Mouse (Mus musculus): Measurements from ENCODE around the gene Sema3a. TPM values are rescaled to one million over a fixed set of nuclear protein-coding genes. Genes with fewer than 3 reads are reported as not detected.

The Sema3a gene
- polyA plus RNA-seq, 1 experiment from 2014 or later = 8.0 TPM

- no peaks in the 10 kb centered on the region for H3K27me3 ChIP-seq (ENCODE audit: control insufficient read depth, insufficient read depth, low read length)
- no peak for ATAC-seq (replicated peaks; ENCODE audit: extremely low read depth, insufficient read depth, low FRiP score)
- no peak overlapping the region for H3K4me2 ChIP-seq (ENCODE audit: low read depth, low read length)
- WGBS = 73% methylated on average over 4 of the region's 4 CpGs
- H3K4me3 ChIP-seq (ENCODE audit: low read length) = no peak overlapping the region
- no peaks in the 10 kb centered on the region for H3K36me3 ChIP-seq (ENCODE audit: control insufficient read depth, insufficient read depth)
- no peaks in the 10 kb centered on the region for H3K4me1 ChIP-seq (ENCODE audit: control insufficient read depth, insufficient read depth, low read length)
- H3K9ac ChIP-seq (ENCODE audit: low read length) = no peak overlapping the region
- H3K27ac ChIP-seq (ENCODE audit: low read length) = no peak overlapping the region
- no peaks in the 10 kb centered on the region for H3K9me3 ChIP-seq (replicated peaks; ENCODE audit: control insufficient read depth, low read length)
These were observed 259.5 kb downstream of the Sema3a start for GRCm38 (mm10) chr5:13384714-13385113.

GRCm38 (mm10) chr5:13386603-13387002 lies 261.4 kb downstream of the Sema3a start:
- no peak overlapping the region for H3K9ac ChIP-seq (ENCODE audit: low read length)
- ATAC-seq (replicated peaks; ENCODE audit: extremely low read depth, insufficient read depth, low FRiP score) = no peak
- no peak overlapping the region for H3K4me2 ChIP-seq (ENCODE audit: low read depth, low read length)
- no peaks in the 10 kb centered on the region for H3K36me3 ChIP-seq (ENCODE audit: control insufficient read depth, insufficient read depth)
- H3K27me3 ChIP-seq (ENCODE audit: control insufficient read depth, insufficient read depth, low read length) = no peaks in the 10 kb centered on the region
- no peaks in the 10 kb centered on the region for H3K9me3 ChIP-seq (replicated peaks; ENCODE audit: control insufficient read depth, low read length)
- H3K27ac ChIP-seq (ENCODE audit: low read length) = no peak overlapping the region
- 80% methylated on average over 3 of the region's 3 CpGs for WGBS
- no peak overlapping the region for H3K4me3 ChIP-seq (ENCODE audit: low read length)
- no peaks in the 10 kb centered on the region for H3K4me1 ChIP-seq (ENCODE audit: control insufficient read depth, insufficient read depth, low read length)

- H3K27ac ChIP-seq (ENCODE audit: low read length) = no peak overlapping the region
- 74% methylated on average over 3 of the region's 3 CpGs for WGBS
These were observed 262.5 kb downstream of the Sema3a start for GRCm38 (mm10) chr5:13387679-13388078.

GRCm38 (mm10) chr5:13389995-13390394 lies 264.8 kb downstream of the Sema3a start:
- H3K36me3 ChIP-seq (ENCODE audit: control insufficient read depth, insufficient read depth) = no peaks in the 10 kb centered on the region
- H3K4me2 ChIP-seq (ENCODE audit: low read depth, low read length) = no peak overlapping the region
- no peaks in the 10 kb centered on the region for H3K27me3 ChIP-seq (ENCODE audit: control insufficient read depth, insufficient read depth, low read length)
- WGBS = 85% methylated on average over 3 of the region's 3 CpGs
- no peak overlapping the region for H3K9ac ChIP-seq (ENCODE audit: low read length)
- no peak overlapping the region for H3K27ac ChIP-seq (ENCODE audit: low read length)
- no peak for ATAC-seq (replicated peaks; ENCODE audit: extremely low read depth, insufficient read depth, low FRiP score)
- no peaks in the 10 kb centered on the region for H3K9me3 ChIP-seq (replicated peaks; ENCODE audit: control insufficient read depth, low read length)
- H3K4me3 ChIP-seq (ENCODE audit: low read length) = no peak overlapping the region
- H3K4me1 ChIP-seq (ENCODE audit: control insufficient read depth, insufficient read depth, low read length) = no peaks in the 10 kb centered on the region

More at GRCm38 (mm10) chr5:13387679-13388078, 262.5 kb downstream of the Sema3a start:
- Histone ChIP-seq H3K36me3 (ENCODE audit: control insufficient read depth, insufficient read depth) (no peaks in the 10 kb centered on the region), H3K9ac (ENCODE audit: low read length) (no peak overlapping the region), H3K9me3 (replicated peaks; ENCODE audit: control insufficient read depth, low read length) (no peaks in the 10 kb centered on the region), H3K27me3 (ENCODE audit: control insufficient read depth, insufficient read depth, low read length) (no peaks in the 10 kb centered on the region), H3K4me3 (ENCODE audit: low read length) (no peak overlapping the region), H3K4me1 (ENCODE audit: control insufficient read depth, insufficient read depth, low read length) (no peaks in the 10 kb centered on the region), H3K4me2 (ENCODE audit: low read depth, low read length) (no peak overlapping the region)
- ATAC-seq (replicated peaks; ENCODE audit: extremely low read depth, insufficient read depth, low FRiP score) = no peak

- WGBS = 32% methylated on average over 1 of the region's 1 CpGs
- Histone ChIP-seq H3K36me3 (ENCODE audit: control insufficient read depth, insufficient read depth) (no peaks in the 10 kb centered on the region), H3K4me2 (ENCODE audit: low read depth, low read length) (no peak overlapping the region), H3K4me3 (ENCODE audit: low read length) (no peak overlapping the region), H3K9me3 (replicated peaks; ENCODE audit: control insufficient read depth, low read length) (no peaks in the 10 kb centered on the region), H3K27ac (ENCODE audit: low read length) (no peak overlapping the region), H3K27me3 (ENCODE audit: control insufficient read depth, insufficient read depth, low read length) (no peaks in the 10 kb centered on the region), H3K9ac (ENCODE audit: low read length) (no peak overlapping the region), H3K4me1 (ENCODE audit: control insufficient read depth, insufficient read depth, low read length) (no peaks in the 10 kb centered on the region)
- ATAC-seq (replicated peaks; ENCODE audit: extremely low read depth, insufficient read depth, low FRiP score) = no peak
These were observed 280.2 kb downstream of the Sema3a start for GRCm38 (mm10) chr5:13405432-13405831.

- ATAC-seq (replicated peaks; ENCODE audit: extremely low read depth, insufficient read depth, low FRiP score) = no peak
- H3K27ac ChIP-seq (ENCODE audit: low read length) = no peak overlapping the region
- 60% methylated on average over 2 of the region's 2 CpGs for WGBS
- no peaks in the 10 kb centered on the region for H3K9me3 ChIP-seq (replicated peaks; ENCODE audit: control insufficient read depth, low read length)
- H3K4me2 ChIP-seq (ENCODE audit: low read depth, low read length) = no peak overlapping the region
- no peaks in the 10 kb centered on the region for H3K27me3 ChIP-seq (ENCODE audit: control insufficient read depth, insufficient read depth, low read length)
- H3K36me3 ChIP-seq (ENCODE audit: control insufficient read depth, insufficient read depth) = no peaks in the 10 kb centered on the region
- no peak overlapping the region for H3K9ac ChIP-seq (ENCODE audit: low read length)
- H3K4me3 ChIP-seq (ENCODE audit: low read length) = no peak overlapping the region
- no peaks in the 10 kb centered on the region for H3K4me1 ChIP-seq (ENCODE audit: control insufficient read depth, insufficient read depth, low read length)
These were observed 280.9 kb downstream of the Sema3a start for GRCm38 (mm10) chr5:13406131-13406530.

GRCm38 (mm10) chr5:13411920-13412319 lies 286.7 kb downstream of the Sema3a start:
- no peak for ATAC-seq (replicated peaks; ENCODE audit: extremely low read depth, insufficient read depth, low FRiP score)
- Histone ChIP-seq H3K36me3 (ENCODE audit: control insufficient read depth, insufficient read depth) (no peaks in the 10 kb centered on the region), H3K4me1 (ENCODE audit: control insufficient read depth, insufficient read depth, low read length) (no peaks in the 10 kb centered on the region), H3K27ac (ENCODE audit: low read length) (no peak overlapping the region), H3K9ac (ENCODE audit: low read length) (no peak overlapping the region), H3K27me3 (ENCODE audit: control insufficient read depth, insufficient read depth, low read length) (no peaks in the 10 kb centered on the region), H3K4me2 (ENCODE audit: low read depth, low read length) (no peak overlapping the region), H3K9me3 (replicated peaks; ENCODE audit: control insufficient read depth, low read length) (no peaks in the 10 kb centered on the region), H3K4me3 (ENCODE audit: low read length) (no peak overlapping the region)
- WGBS = 82% methylated on average over 2 of the region's 2 CpGs

GRCm38 (mm10) chr5:13413915-13414525 lies 288.8 kb downstream of the Sema3a start:
- no peak overlapping the region for H3K4me2 ChIP-seq (ENCODE audit: low read depth, low read length)
- no peaks in the 10 kb centered on the region for H3K9me3 ChIP-seq (replicated peaks; ENCODE audit: control insufficient read depth, low read length)
- H3K27me3 ChIP-seq (ENCODE audit: control insufficient read depth, insufficient read depth, low read length) = no peaks in the 10 kb centered on the region
- H3K27ac ChIP-seq (ENCODE audit: low read length) = no peak overlapping the region
- H3K4me1 ChIP-seq (ENCODE audit: control insufficient read depth, insufficient read depth, low read length) = no peaks in the 10 kb centered on the region
- H3K9ac ChIP-seq (ENCODE audit: low read length) = no peak overlapping the region
- ATAC-seq (replicated peaks; ENCODE audit: extremely low read depth, insufficient read depth, low FRiP score) = no peak
- WGBS = 92% methylated on average over 2 of the region's 2 CpGs
- no peak overlapping the region for H3K4me3 ChIP-seq (ENCODE audit: low read length)
- no peaks in the 10 kb centered on the region for H3K36me3 ChIP-seq (ENCODE audit: control insufficient read depth, insufficient read depth)

GRCm38 (mm10) chr5:13416960-13417710 lies 291.9 kb downstream of the Sema3a start:
- no peak overlapping the region for H3K4me2 ChIP-seq (ENCODE audit: low read depth, low read length)
- no peaks in the 10 kb centered on the region for H3K36me3 ChIP-seq (ENCODE audit: control insufficient read depth, insufficient read depth)
- 56% methylated on average over 3 of the region's 3 CpGs for WGBS

More at GRCm38 (mm10) chr5:13416960-13417710, 291.9 kb downstream of the Sema3a start:
- no peak for ATAC-seq (replicated peaks; ENCODE audit: extremely low read depth, insufficient read depth, low FRiP score)
- Histone ChIP-seq H3K4me3 (ENCODE audit: low read length) (no peak overlapping the region), H3K27me3 (ENCODE audit: control insufficient read depth, insufficient read depth, low read length) (no peaks in the 10 kb centered on the region), H3K9ac (ENCODE audit: low read length) (no peak overlapping the region), H3K9me3 (replicated peaks; ENCODE audit: control insufficient read depth, low read length) (no peaks in the 10 kb centered on the region), H3K27ac (ENCODE audit: low read length) (no peak overlapping the region), H3K4me1 (ENCODE audit: control insufficient read depth, insufficient read depth, low read length) (no peaks in the 10 kb centered on the region)
